In the genomic region with DNA sequence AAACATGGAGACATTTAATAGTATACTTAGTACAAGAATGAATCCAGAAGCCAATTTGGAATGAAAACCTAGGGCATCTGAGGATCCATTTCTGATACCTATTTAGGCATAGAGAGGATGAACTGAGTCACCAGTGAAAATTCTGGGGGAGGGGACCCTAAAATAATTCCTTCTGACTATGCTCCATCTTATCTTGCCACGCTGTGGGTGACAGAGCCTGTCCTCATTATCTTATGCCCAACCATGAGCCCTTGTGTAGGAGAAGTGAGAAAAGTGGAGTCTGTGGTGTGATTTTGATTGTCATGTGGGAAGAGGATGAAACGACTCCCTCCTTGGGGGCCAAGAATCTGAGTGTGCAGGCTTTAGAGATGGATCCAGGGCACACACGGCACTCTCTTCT, we compare ENCODE assay signal across 23 mouse cellular contexts. TPM values are rescaled to one million over a fixed set of nuclear protein-coding genes. Genes with fewer than 3 reads are reported as not detected.
DNase-seq lines count a peak whose midpoint lies in the region; ATAC-seq lines count a peak whose summit lies in the region.
"Had no signal": no experiment of that assay in that cellular context is flagged by ENCODE, and none has a peak within 500 bp of the region (broad histone marks: within the 10 kb centered on the region; RNA-seq: fewer than 3 reads in every experiment).

No protein-coding gene starts in this region.

- no peak for DNase-seq in frontal cortex, postnatal 25 days (ENCODE audit: low spot score in 2 of 2)
- peak; percentile 81 for DNase-seq in brain, adult 2 months (ENCODE audit: low read depth, low spot score)
- peak; percentile 37 to 45 for DNase-seq in left cerebral cortex, adult 9 months (ENCODE audit: low spot score in 2 of 2)
- DNase-seq in right cerebral cortex, postnatal 36 days (ENCODE audit: low spot score in 2 of 2), result peak; percentile 2 to 32
- DNase-seq in gastrocnemius, postnatal 36 days, result no peak
- DNase-seq in layer of hippocampus, postnatal 25 days (ENCODE audit: extremely low spot score in 1 of 2, low spot score in 1 of 2), result no peak
- DNase-seq: adrenal gland, adult 8-10 months; cerebellum, adult 11-12 months; cerebellum, adult 9-11 months; gastrocnemius, adult 2 months; kidney, adult 2 months; kidney, postnatal 36 days; liver, embryonic 13.5 days; lung, adult 18-20 months; midbrain, embryonic 14.5 days; spleen, adult 18-20 months; thymus, adult 18-20 months; thymus, postnatal 25 days had no signal

- peak; percentile 94 for ATAC-seq in frontal cortex, adult (ENCODE audit: low TSS enrichment)
- ATAC-seq: forebrain, embryonic 16.5 days; hindbrain, postnatal 0 days; intestine, embryonic 15.5 days; lung, postnatal 0 days had no signal

- intact Hi-C loops in gastrocnemius, postnatal 36 days (cut with DNase I), result no loop called here

RNA-seq across cellular contexts. Expression of a gene that starts 32.1 kb away (rescaled TPM):
- under 1 TPM; 0.61 to 0.99 TPM for total RNA-seq in gastrocnemius, postnatal 36 days (2021)
- total RNA-seq in layer of hippocampus, postnatal 25 days (2021), result 1 to 10 TPM; 6.6 to 7.9 TPM

Comparison
In these comparisons a context has a peak if more than half of its experiments do, and no peak if none do; other contexts are left out.
1. DNase-seq: peak in brain, adult 2 months (single experiment), left cerebral cortex, adult 9 months (2 of 2) and right cerebral cortex, postnatal 36 days (2 of 2); none in frontal cortex, postnatal 25 days (0 of 2), gastrocnemius, postnatal 36 days (0 of 2) and layer of hippocampus, postnatal 25 days (0 of 2).